Mouse (Mus musculus): ENCODE measurements at regions not wholly inside any gene's neighbourhood (a gene's known extent, or its start where the extent isn't known, plus 50 kb on each side); places are given as distances from the start of the nearest gene placed in this dataset.

- Histone ChIP-seq H3K27me3 (ENCODE audit: control insufficient read depth, insufficient read depth, insufficient read length) (no peaks in the 10 kb centered on the region), H3ac (ENCODE audit: control insufficient read depth, insufficient read length, low read depth) (no peak overlapping the region), H3K79me3 (ENCODE audit: low read depth) (no peaks in the 10 kb centered on the region), H3K79me2 (ENCODE audit: control insufficient read depth, insufficient read depth) (no peaks in the 10 kb centered on the region), H3K36me3 (ENCODE audit: control insufficient read depth, insufficient read depth) (no peaks in the 10 kb centered on the region), H3K4me3 (ENCODE audit: insufficient read depth, poor library complexity, severe bottlenecking) (no peak overlapping the region)
- no peak for TF ChIP-seq CTCF (IDR thresholded peaks at IDR 0.05; ENCODE audit: control insufficient read depth, insufficient read depth, insufficient read length)
- no peak for TF ChIP-seq USF1 (IDR thresholded peaks at IDR 0.05; ENCODE audit: low read depth)
- no peak for TF ChIP-seq MYOD1 (IDR thresholded peaks at IDR 0.05; ENCODE audit: control insufficient read depth, insufficient read length, low read depth)
- TF ChIP-seq MAX (IDR thresholded peaks at IDR 0.05), result no peak
- TF ChIP-seq FOSL1 (IDR thresholded peaks at IDR 0.05; ENCODE audit: insufficient read depth, low read length, poor library complexity, severe bottlenecking), result no peak
- no peak for TF ChIP-seq CEBPB (IDR thresholded peaks at IDR 0.05; ENCODE audit: low read depth)
- no peak for TF ChIP-seq MYOG (IDR thresholded peaks at IDR 0.05; ENCODE audit: control insufficient read depth, extremely low read depth, insufficient read length)
These were observed 500.2 kb upstream of the Tenm2 start for GRCm38 (mm10) chr11:37735992-37736391.

GRCm38 (mm10) chr11:37735501-37735900 is 499.7 kb upstream of the Tenm2 start:
- Histone ChIP-seq H3K79me3 (ENCODE audit: low read depth) (no peaks in the 10 kb centered on the region), H3K36me3 (ENCODE audit: control insufficient read depth, insufficient read depth) (no peaks in the 10 kb centered on the region), H3K79me2 (ENCODE audit: control insufficient read depth, insufficient read depth) (no peaks in the 10 kb centered on the region), H3K4me3 (ENCODE audit: insufficient read depth, poor library complexity, severe bottlenecking) (no peak overlapping the region), H3ac (ENCODE audit: control insufficient read depth, insufficient read length, low read depth) (no peak overlapping the region), H3K27me3 (ENCODE audit: control insufficient read depth, insufficient read depth, insufficient read length) (no peaks in the 10 kb centered on the region)
- TF ChIP-seq CEBPB (IDR thresholded peaks at IDR 0.05; ENCODE audit: low read depth) (no peak), CTCF (IDR thresholded peaks at IDR 0.05; ENCODE audit: control insufficient read depth, insufficient read depth, insufficient read length) (no peak), MYOD1 (IDR thresholded peaks at IDR 0.05; ENCODE audit: control insufficient read depth, insufficient read length, low read depth) (no peak), MYOG (IDR thresholded peaks at IDR 0.05; ENCODE audit: control insufficient read depth, extremely low read depth, insufficient read length) (no peak), USF1 (IDR thresholded peaks at IDR 0.05; ENCODE audit: low read depth) (no peak), FOSL1 (IDR thresholded peaks at IDR 0.05; ENCODE audit: insufficient read depth, low read length, poor library complexity, severe bottlenecking) (no peak), MAX (IDR thresholded peaks at IDR 0.05) (no peak)

- Histone ChIP-seq H3K79me3 (ENCODE audit: low read depth) (no peaks in the 10 kb centered on the region), H3K27me3 (ENCODE audit: control insufficient read depth, insufficient read depth, insufficient read length) (no peaks in the 10 kb centered on the region), H3ac (ENCODE audit: control insufficient read depth, insufficient read length, low read depth) (no peak overlapping the region), H3K4me3 (ENCODE audit: insufficient read depth, poor library complexity, severe bottlenecking) (no peak overlapping the region), H3K79me2 (ENCODE audit: control insufficient read depth, insufficient read depth) (no peaks in the 10 kb centered on the region), H3K36me3 (ENCODE audit: control insufficient read depth, insufficient read depth) (no peaks in the 10 kb centered on the region)
- TF ChIP-seq MAX (IDR thresholded peaks at IDR 0.05) (no peak), FOSL1 (IDR thresholded peaks at IDR 0.05; ENCODE audit: insufficient read depth, low read length, poor library complexity, severe bottlenecking) (no peak), MYOD1 (IDR thresholded peaks at IDR 0.05; ENCODE audit: control insufficient read depth, insufficient read length, low read depth) (no peak), CEBPB (IDR thresholded peaks at IDR 0.05; ENCODE audit: low read depth) (no peak), USF1 (IDR thresholded peaks at IDR 0.05; ENCODE audit: low read depth) (no peak), CTCF (IDR thresholded peaks at IDR 0.05; ENCODE audit: control insufficient read depth, insufficient read depth, insufficient read length) (no peak), MYOG (IDR thresholded peaks at IDR 0.05; ENCODE audit: control insufficient read depth, extremely low read depth, insufficient read length) (no peak)
These were observed 461.2 kb upstream of the Tenm2 start for GRCm38 (mm10) chr11:37696981-37697380.

GRCm38 (mm10) chr11:37678484-37679193 is 442.9 kb upstream of the Tenm2 start:
- H3K79me2 ChIP-seq (ENCODE audit: control insufficient read depth, insufficient read depth), result no peaks in the 10 kb centered on the region
- no peak for TF ChIP-seq CTCF (IDR thresholded peaks at IDR 0.05; ENCODE audit: control insufficient read depth, insufficient read depth, insufficient read length)
- no peak for TF ChIP-seq USF1 (IDR thresholded peaks at IDR 0.05; ENCODE audit: low read depth)

GRCm38 (mm10) chr11:37671320-37671719 is 435.6 kb upstream of the Tenm2 start:
- H3ac ChIP-seq (ENCODE audit: control insufficient read depth, insufficient read length, low read depth), result no peak overlapping the region
- TF ChIP-seq CEBPB (IDR thresholded peaks at IDR 0.05; ENCODE audit: low read depth) (no peak), MYOG (IDR thresholded peaks at IDR 0.05; ENCODE audit: control insufficient read depth, extremely low read depth, insufficient read length) (no peak), FOSL1 (IDR thresholded peaks at IDR 0.05; ENCODE audit: insufficient read depth, low read length, poor library complexity, severe bottlenecking) (no peak), MYOD1 (IDR thresholded peaks at IDR 0.05; ENCODE audit: control insufficient read depth, insufficient read length, low read depth) (no peak), USF1 (IDR thresholded peaks at IDR 0.05; ENCODE audit: low read depth) (no peak), MAX (IDR thresholded peaks at IDR 0.05) (no peak), CTCF (IDR thresholded peaks at IDR 0.05; ENCODE audit: control insufficient read depth, insufficient read depth, insufficient read length) (no peak)
- no peaks in the 10 kb centered on the region for H3K27me3 ChIP-seq (ENCODE audit: control insufficient read depth, insufficient read depth, insufficient read length)
- H3K79me3 ChIP-seq (ENCODE audit: low read depth), result no peaks in the 10 kb centered on the region
- H3K4me3 ChIP-seq (ENCODE audit: insufficient read depth, poor library complexity, severe bottlenecking), result no peak overlapping the region
- H3K79me2 ChIP-seq (ENCODE audit: control insufficient read depth, insufficient read depth), result no peaks in the 10 kb centered on the region
- H3K36me3 ChIP-seq (ENCODE audit: control insufficient read depth, insufficient read depth), result no peaks in the 10 kb centered on the region

More at GRCm38 (mm10) chr11:37678484-37679193, 442.9 kb upstream of the Tenm2 start:
- Histone ChIP-seq H3K4me3 (ENCODE audit: insufficient read depth, poor library complexity, severe bottlenecking) (no peak overlapping the region), H3K27me3 (ENCODE audit: control insufficient read depth, insufficient read depth, insufficient read length) (no peaks in the 10 kb centered on the region), H3K79me3 (ENCODE audit: low read depth) (no peaks in the 10 kb centered on the region), H3K36me3 (ENCODE audit: control insufficient read depth, insufficient read depth) (no peaks in the 10 kb centered on the region), H3ac (ENCODE audit: control insufficient read depth, insufficient read length, low read depth) (no peak overlapping the region)

- Histone ChIP-seq H3ac (ENCODE audit: control insufficient read depth, insufficient read length, low read depth) (no peak overlapping the region), H3K27me3 (ENCODE audit: control insufficient read depth, insufficient read depth, insufficient read length) (no peaks in the 10 kb centered on the region), H3K36me3 (ENCODE audit: control insufficient read depth, insufficient read depth) (no peaks in the 10 kb centered on the region), H3K79me3 (ENCODE audit: low read depth) (no peaks in the 10 kb centered on the region), H3K4me3 (ENCODE audit: insufficient read depth, poor library complexity, severe bottlenecking) (no peak overlapping the region), H3K79me2 (ENCODE audit: control insufficient read depth, insufficient read depth) (no peaks in the 10 kb centered on the region)
- TF ChIP-seq CTCF (IDR thresholded peaks at IDR 0.05; ENCODE audit: control insufficient read depth, insufficient read depth, insufficient read length) (no peak), MYOD1 (IDR thresholded peaks at IDR 0.05; ENCODE audit: control insufficient read depth, insufficient read length, low read depth) (no peak), FOSL1 (IDR thresholded peaks at IDR 0.05; ENCODE audit: insufficient read depth, low read length, poor library complexity, severe bottlenecking) (no peak), USF1 (IDR thresholded peaks at IDR 0.05; ENCODE audit: low read depth) (no peak), MAX (IDR thresholded peaks at IDR 0.05) (no peak), MYOG (IDR thresholded peaks at IDR 0.05; ENCODE audit: control insufficient read depth, extremely low read depth, insufficient read length) (no peak), CEBPB (IDR thresholded peaks at IDR 0.05; ENCODE audit: low read depth) (no peak)
These were observed 431.2 kb upstream of the Tenm2 start for GRCm38 (mm10) chr11:37666925-37667324.

Data from C2C12 (cell line).